Mouse (Mus musculus): ENCODE results near the gene Fam209. TPM values are rescaled to one million over a fixed set of nuclear protein-coding genes. Genes with fewer than 3 reads are reported as not detected.

Fam209 gene
- 1 to 10 TPM; 1.6 to 2.5 TPM for polyA plus RNA-seq (2017; shearing (Covaris generic))

GRCm38 (mm10) chr2:172472318-172472717 is at the start of gene Fam209:
TSS of gene Fam209 (plus strand) at chr2:172472520.
- ATAC-seq, result no peak

GRCm38 (mm10) chr2:172430609-172431008 is 41.7 kb upstream of the Fam209 start:
- ATAC-seq, result no peak

GRCm38 (mm10) chr2:172433746-172434145 is 38.6 kb upstream of the Fam209 start:
- peak; percentile 93 for ATAC-seq

- peak; percentile 35 for ATAC-seq
These were observed 34.9 kb upstream of the Fam209 start for GRCm38 (mm10) chr2:172437371-172437952.

GRCm38 (mm10) chr2:172439843-172440639 is 32.3 kb upstream of the Fam209 start, which contains the start of gene Rtf2:
TSS of gene Rtf2 (plus strand) at chr2:172440556.
- peak; percentile 83 for ATAC-seq

- ATAC-seq, result peak; percentile 12
These were observed 31.7 kb upstream of the Fam209 start for GRCm38 (mm10) chr2:172440640-172441005.

GRCm38 (mm10) chr2:172441176-172441575 is 31.1 kb upstream of the Fam209 start:
- ATAC-seq, result no peak

GRCm38 (mm10) chr2:172445617-172446016 is 26.7 kb upstream of the Fam209 start:
- no peak for ATAC-seq

- peak; percentile 61 for ATAC-seq
These were observed 25.0 kb upstream of the Fam209 start for GRCm38 (mm10) chr2:172447317-172447716.

- no peak for ATAC-seq
These were observed 24.0 kb upstream of the Fam209 start for GRCm38 (mm10) chr2:172448329-172448728.

GRCm38 (mm10) chr2:172450640-172451039 is 21.7 kb upstream of the Fam209 start:
- no peak for ATAC-seq

- ATAC-seq, result no peak
These were observed 20.3 kb upstream of the Fam209 start for GRCm38 (mm10) chr2:172452031-172452430.

- no peak for ATAC-seq
These were observed 19.9 kb upstream of the Fam209 start for GRCm38 (mm10) chr2:172452458-172452857.

GRCm38 (mm10) chr2:172458496-172458895 is 13.8 kb upstream of the Fam209 start, which contains the start of gene Gcnt7:
TSS of gene Gcnt7 (minus strand) at chr2:172458596.
- no peak for ATAC-seq

- no peak for ATAC-seq
These were observed 11.7 kb upstream of the Fam209 start for GRCm38 (mm10) chr2:172460647-172461046.

GRCm38 (mm10) chr2:172462813-172463212 is 9.5 kb upstream of the Fam209 start:
- no peak for ATAC-seq

- no peak for ATAC-seq
These were observed 5.7 kb upstream of the Fam209 start for GRCm38 (mm10) chr2:172466427-172467132.

GRCm38 (mm10) chr2:172467206-172467605 is 5.1 kb upstream of the Fam209 start:
- no peak for ATAC-seq

GRCm38 (mm10) chr2:172468346-172468819 is 3.9 kb upstream of the Fam209 start:
- no peak for ATAC-seq

- no peak for ATAC-seq
These were observed 1.3 kb downstream of the Fam209 start for GRCm38 (mm10) chr2:172473591-172473990.

GRCm38 (mm10) chr2:172474970-172475369 is 2.6 kb downstream of the Fam209 start:
- ATAC-seq, result no peak

- ATAC-seq, result peak; percentile 17
These were observed 4.5 kb downstream of the Fam209 start for GRCm38 (mm10) chr2:172476707-172477260.

GRCm38 (mm10) chr2:172477350-172477749 is 5.0 kb downstream of the Fam209 start:
- ATAC-seq, result no peak
